Mouse (Mus musculus): ENCODE measurements around the gene Vmn2r81. TPM values are rescaled to one million over a fixed set of nuclear protein-coding genes. Genes with fewer than 3 reads are reported as not detected.
"Not testable (repeated sequence)": the region's sequence is repeated elsewhere in the genome, so short reads cannot be mapped to it uniquely, and the experiment has no call there.

Gene Vmn2r81
- not detected in 2 replicates for polyA plus RNA-seq (2012; rRNA removed)

DNA sequence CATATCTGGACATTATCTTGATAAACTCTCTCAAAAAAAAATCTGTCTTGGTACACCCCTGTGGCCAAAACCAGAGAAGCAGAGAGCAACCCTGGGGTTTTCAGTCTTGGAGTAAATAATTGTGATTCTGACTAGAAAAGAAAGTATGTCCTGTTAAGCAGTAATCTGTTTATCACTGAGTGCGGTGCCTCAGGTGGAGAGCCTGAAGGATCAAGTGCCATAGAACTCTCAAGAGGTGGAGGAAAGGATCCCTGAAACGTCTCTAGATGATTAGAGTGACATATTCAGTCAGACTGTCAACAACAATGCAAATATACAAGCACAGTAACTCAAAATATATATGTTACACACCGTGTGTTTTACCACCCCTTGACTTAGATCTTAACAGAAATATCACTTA lies at the start of gene Vmn2r81:
Gene Vmn2r81 (plus strand): TSS at position 301 of the 400 bp plus-strand sequence.
- not testable (repeated sequence) for DNase-seq (ENCODE audit: low spot score)

DNA sequence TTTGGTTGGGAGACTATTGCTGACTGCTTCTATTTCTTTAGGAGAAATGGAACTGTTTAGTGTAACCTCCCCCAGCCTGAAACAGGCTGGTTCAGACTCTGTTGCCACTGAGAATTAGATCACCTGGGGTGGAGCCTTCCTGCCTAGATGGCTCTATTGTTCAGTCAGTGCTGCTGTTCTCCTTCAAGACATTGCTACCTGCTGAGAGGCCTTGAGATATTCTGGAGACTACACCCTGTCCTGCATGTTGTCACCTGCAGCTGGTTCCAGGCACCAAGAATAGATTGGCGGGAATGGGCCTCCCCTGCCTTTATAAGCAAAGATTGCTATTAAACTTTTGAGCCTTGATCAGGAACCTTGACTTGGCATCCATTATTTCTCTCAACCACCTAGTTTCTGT lies 47.5 kb upstream of the Vmn2r81 start:
- not testable (repeated sequence) for DNase-seq (ENCODE audit: low spot score)

DNA sequence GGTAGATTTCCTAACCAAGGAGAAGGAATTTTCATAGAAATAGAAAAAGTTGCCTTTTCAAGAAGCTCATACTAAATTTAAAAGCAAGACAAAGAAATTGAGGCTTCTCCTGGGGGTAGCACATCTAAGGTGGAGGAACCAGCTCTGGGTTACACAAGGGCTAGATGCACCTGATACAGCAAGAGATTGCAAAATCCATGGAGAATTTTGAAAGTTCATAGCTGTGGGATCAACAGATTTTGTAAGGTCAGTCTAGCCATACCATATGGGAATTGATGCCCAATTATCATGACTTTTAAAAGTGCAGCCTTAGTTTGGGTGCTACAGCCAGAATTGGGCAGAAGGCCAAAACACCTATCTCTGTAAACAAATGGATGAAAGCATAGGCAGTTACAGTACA lies 27.1 kb upstream of the Vmn2r81 start:
- DNase-seq (ENCODE audit: low spot score), result no peak

DNA sequence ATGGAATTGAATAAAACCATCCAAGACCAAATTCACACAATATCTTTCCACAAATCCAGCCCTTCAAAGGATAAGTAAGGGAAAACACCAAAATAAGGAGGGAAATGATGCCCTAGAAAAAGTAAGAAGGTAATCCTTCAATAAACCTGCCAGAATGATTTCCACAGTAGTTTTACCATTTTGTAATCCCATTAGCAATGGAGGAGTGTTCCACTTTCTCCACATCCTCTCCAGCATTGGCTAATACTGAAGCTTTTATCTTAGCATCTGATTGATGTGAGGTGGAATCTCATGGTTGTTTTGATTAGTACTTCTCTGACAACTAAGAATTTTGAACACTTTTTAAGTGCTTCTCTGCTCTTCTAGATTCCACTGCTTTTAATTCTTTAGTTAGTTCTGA lies 25.9 kb upstream of the Vmn2r81 start:
- DNase-seq (ENCODE audit: low spot score), result no peak

DNA sequence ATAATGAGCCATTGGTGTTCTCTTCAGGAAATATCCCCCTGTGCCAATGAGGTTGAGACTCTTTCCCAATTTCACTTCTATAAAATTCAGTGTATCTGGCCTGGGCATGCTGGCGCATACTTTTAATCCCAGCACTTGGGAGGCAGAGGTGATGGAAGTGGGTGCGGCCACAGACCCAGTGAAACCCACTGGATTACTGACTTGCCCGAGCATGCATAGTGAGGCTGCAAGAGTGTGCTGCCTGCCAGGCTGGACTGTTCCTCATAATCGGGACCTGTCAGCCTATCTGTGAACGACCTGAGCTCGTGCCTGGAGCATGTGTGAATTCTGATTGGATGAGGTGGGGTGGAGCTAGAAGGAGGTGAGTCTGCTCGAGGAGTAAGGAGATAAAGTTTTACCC lies 25.3 kb upstream of the Vmn2r81 start:
- DNase-seq (ENCODE audit: low spot score), result no peak

DNA sequence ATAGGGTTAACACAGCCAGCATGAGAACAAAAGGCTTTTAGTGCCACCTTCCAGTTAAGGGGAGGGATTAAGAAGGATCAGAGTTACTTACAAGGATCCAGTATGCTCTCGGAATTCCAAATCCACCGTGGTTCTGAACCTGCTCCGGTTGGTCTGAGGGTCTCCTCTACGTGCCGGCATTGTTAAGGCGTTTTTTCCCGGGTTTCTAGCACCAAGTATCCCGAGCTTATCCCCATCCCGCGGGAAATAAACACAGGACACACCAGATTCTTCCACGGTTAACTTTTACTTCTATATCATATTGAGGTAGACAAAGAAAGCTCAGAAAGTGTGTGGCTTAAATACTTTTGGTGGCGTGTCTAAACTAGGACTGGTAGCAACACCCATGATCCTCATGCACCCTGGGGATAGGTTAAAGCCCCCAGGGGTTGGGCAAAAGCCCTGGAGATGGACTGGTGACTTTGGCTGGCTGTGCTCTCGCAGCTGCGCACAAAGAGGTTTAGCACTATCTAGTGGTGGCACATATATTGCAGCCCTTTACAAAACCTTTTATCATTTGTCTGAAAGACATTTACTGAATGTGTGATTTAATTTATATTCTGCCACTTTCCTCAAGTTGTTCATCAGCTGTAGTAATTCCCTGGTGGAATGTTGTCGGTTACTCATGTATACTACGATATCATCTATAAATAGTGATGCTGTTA lies 74.7 kb downstream of the Vmn2r81 start:
- DNase-seq (ENCODE audit: low spot score), result not testable (repeated sequence)

DNA sequence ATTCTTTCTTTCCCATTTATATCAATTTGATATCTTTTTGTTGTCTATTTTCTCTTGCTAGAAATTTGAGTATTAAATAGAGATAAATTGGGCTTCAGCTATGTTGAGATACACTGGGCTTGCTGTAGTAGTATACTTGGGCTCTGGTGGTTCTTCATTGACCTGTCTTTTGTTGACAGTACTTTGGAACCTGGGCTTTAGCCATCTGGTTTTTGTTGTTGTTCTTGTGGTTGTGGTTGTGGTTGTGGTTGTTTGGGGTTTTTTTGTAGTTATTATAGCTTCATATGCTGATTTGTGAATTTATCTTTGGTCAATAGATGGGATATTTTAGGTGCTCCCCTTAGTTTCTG lies 75.2 kb downstream of the Vmn2r81 start:
- DNase-seq (ENCODE audit: low spot score), result no peak

Other genes with a start within 250 kb of the Vmn2r81 start
- not detected in 2 replicates for gene Olfr1351, start 235.2 kb upstream of the Vmn2r81 start, polyA plus RNA-seq (2012; rRNA removed)
- gene Olfr57, start 219.0 kb upstream of the Vmn2r81 start, polyA plus RNA-seq (2012; rRNA removed), result not detected in 2 replicates
- gene 2610008E11Rik, start 150.1 kb upstream of the Vmn2r81 start, polyA plus RNA-seq (2012; rRNA removed), result 11.1 and 14.0 TPM in 2 replicates
- gene Vmn2r80, start 98.9 kb upstream of the Vmn2r81 start, polyA plus RNA-seq (2012; rRNA removed), result not detected in 2 replicates
- gene Vmn2r82, start 108.8 kb downstream of the Vmn2r81 start, polyA plus RNA-seq (2012; rRNA removed), result not detected in 2 replicates
- gene Vmn2r83, start 221.0 kb downstream of the Vmn2r81 start, polyA plus RNA-seq (2012; rRNA removed), result not detected in 2 replicates